Mouse (Mus musculus): ENCODE measurements at regions not wholly inside any gene's neighbourhood (a gene's known extent, or its start where the extent isn't known, plus 50 kb on each side); places are given as distances from the start of the nearest gene placed in this dataset.

DNA sequence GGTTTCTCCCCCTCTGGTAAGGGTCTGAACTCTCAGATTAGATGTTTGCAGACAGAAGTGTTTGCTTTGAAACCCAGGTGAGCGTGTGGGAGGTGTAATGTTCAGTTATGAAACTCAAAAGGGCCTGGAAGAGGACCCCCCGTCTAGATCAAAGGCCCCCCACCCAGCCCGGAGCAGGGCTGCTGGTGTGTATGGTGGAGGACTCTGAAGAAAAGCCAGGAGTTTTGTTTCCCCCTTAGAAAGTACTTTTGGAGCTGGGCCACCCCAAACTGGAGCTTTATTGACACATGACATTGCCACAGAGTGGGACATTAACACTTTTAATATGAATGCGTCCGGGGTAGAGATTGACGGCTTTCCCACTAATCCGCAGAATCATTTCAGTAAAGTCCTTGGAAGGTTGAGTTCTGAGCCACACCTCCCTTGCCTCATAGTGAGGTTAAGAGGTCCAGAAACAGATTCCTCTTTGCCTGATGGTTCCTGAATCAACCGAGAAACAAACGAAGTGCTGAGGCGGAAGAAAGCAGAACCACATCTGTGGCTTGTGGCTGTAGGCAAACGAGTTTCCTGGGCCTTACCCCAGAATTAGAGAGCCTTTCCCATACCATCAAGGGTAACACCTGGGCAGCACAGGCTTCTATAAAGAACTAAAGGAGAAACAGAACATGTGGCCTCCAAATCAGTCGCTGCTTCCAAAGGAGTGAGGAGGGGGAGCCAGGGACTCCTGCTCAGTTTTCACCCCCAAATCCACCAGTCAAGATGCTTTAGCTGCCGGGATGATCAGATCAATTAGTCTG lies 78.0 kb upstream of the Ralgps2 start:
- in situ Hi-C loops (cut with MboI; ENCODE audit: low pct_unique_long_range_greater_than_20kb in 1 of 2, low sequenced_read_pairs in 2 of 2, unreplicated experiment in 1 of 2), result no loop called here

DNA sequence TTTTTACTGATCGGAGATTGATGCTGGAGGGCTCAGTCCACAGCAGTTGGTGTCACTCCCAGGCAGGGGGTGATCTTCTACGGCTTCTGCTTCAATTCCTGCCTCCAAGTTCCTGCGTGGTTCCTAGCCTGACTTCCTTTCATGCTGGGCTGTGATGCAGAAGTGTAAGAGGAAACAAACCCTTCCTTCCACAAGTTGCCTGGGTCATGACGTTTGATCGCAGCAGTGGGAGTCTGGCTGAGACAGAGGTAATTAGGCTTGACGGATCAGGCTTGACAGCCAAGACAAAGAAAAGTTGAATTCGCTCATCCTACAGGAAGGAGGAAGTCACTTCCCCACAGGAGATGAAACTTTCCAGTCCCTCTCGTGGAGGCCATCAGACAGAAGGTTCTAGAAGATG lies 77.2 kb upstream of the Ralgps2 start:
- in situ Hi-C loops (cut with MboI; ENCODE audit: low pct_unique_long_range_greater_than_20kb in 1 of 2, low sequenced_read_pairs in 2 of 2, unreplicated experiment in 1 of 2), result no loop called here

- in situ Hi-C loops (cut with MboI; ENCODE audit: low pct_unique_long_range_greater_than_20kb in 1 of 2, low sequenced_read_pairs in 2 of 2, unreplicated experiment in 1 of 2), result no loop called here
Measured at GRCm38 (mm10) chr1:157014532-157015497, 75.4 kb upstream of the Ralgps2 start.

DNA sequence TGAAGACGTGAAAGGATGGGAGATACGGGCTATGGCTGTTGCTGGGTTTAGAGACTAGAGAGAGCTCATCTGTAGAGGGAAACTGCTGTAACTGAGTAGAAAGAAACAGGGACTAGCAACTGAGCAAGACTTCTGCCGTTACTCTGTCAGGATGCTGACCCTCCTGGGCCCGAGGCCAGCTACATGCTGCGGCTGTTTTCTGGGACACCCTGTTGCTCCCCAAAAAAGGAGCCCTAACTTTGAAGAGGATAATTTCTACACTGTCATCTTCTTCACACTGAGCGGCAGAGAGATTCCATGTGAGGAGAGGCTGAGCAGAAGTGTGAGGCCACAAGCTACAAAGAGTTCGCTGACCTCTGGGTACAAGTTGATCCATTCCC lies 74.2 kb upstream of the Ralgps2 start:
- in situ Hi-C loops (cut with MboI; ENCODE audit: low pct_unique_long_range_greater_than_20kb in 1 of 2, low sequenced_read_pairs in 2 of 2, unreplicated experiment in 1 of 2), result no loop called here

DNA sequence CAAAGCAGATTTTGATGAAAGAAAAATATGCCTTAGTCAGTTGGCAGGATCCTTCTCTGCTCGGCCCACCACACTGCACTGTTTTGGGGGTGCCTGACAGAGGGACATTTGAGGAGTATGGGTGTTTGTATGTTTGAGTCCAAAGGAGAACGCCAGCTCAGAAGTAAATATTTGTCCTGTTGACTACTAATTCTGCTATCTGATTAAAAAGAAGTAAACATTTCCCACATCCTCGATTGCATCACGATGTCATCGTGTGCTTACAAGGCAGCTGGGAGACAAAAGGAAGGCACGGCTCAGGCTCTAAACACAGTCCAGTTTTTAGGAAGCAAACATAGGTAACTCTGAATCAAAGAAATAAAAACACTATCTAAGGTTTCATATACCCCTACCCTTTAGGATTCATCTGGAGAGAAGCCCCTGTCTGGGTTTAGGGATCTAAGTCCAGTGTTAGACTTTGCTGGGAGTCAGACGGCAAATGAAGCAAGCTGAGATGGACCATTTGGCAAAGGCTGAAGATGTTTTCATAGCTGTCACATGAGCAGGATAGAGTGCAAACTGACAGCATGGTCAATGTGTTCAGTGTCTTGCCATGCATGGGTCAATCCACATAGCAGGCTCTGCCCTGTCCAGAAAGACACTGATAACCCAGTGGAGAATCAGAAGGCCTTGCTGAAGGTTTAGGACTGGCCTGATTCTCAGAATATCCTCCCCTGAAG lies 73.7 kb upstream of the Ralgps2 start:
- in situ Hi-C loops (cut with MboI; ENCODE audit: low pct_unique_long_range_greater_than_20kb in 1 of 2, low sequenced_read_pairs in 2 of 2, unreplicated experiment in 1 of 2), result no loop called here

DNA sequence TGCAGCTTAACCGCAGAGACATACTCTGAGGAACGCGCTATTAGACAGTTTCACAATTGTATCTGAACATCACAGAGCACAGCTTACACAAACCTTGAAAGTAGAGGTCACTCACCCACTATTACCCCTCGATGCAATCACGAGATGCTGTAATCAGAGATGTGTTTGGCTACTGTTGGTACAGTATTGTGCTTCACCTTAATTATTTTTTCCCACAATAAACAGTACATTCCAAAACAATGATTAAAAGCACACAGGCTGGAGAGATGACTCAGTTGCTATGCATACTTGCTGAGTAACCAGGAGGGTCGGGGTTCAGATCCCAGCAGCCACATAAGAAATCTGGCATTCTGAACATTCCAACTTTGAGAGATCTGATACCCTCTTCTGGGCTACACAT lies 71.8 kb upstream of the Ralgps2 start:
- in situ Hi-C loops (cut with MboI; ENCODE audit: low pct_unique_long_range_greater_than_20kb in 1 of 2, low sequenced_read_pairs in 2 of 2, unreplicated experiment in 1 of 2), result no loop called here

GRCm38 (mm10) chr1:157009427-157009826 lies 70.0 kb upstream of the Ralgps2 start:
- in situ Hi-C loops (cut with MboI; ENCODE audit: low pct_unique_long_range_greater_than_20kb in 1 of 2, low sequenced_read_pairs in 2 of 2, unreplicated experiment in 1 of 2), result loop anchor here in 1 of 2 experiments (5.0 kb wide), 1 partner anchor 1047 kb away; no protein-coding TSS in a partner anchor

DNA sequence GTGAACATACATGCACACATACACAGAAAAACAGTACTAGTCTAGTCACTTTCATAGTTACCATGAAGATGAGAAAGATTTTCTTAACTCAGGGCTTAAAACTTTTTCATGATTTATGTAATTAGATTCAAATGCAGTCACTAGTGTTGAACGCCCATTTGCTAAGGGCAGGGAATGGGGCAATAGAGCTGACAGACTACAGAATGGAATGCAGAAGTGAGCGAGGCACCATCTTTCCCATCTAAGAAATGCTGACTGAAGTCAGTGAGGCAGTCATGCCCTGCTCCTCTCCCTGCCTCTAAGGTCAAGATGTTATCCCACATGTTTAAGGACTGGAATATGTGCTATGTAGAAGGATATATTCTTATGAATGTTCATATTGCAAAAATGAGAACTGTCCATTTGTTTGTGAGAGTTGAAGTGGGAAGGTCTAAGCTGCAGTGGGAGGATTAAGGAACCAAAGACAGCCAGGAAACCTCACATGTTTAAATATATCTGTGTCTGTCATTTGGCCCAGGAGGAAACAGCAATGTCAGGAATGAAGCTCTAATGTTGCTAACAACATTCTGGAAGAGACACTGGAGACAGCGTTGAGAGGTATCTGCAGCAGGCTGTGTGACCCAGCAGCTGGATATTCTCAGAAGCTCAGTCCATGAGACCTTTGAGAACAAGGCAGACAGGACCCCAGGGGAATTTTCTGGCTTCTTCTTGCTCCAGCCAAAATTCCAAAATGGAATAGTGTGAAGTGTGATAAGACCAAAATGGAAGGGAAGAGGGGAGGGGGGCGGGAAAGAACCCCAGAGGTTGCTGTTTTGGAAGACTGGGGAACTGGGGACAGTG lies 68.7 kb upstream of the Ralgps2 start:
- in situ Hi-C loops (cut with MboI; ENCODE audit: low pct_unique_long_range_greater_than_20kb in 1 of 2, low sequenced_read_pairs in 2 of 2, unreplicated experiment in 1 of 2), result loop anchor here in 1 of 2 experiments (5.0 kb wide), 1 partner anchor 1046 kb away; no protein-coding TSS in a partner anchor

GRCm38 (mm10) chr1:157004312-157005074 lies 65.1 kb upstream of the Ralgps2 start:
- in situ Hi-C loops (cut with MboI; ENCODE audit: low pct_unique_long_range_greater_than_20kb in 1 of 2, low sequenced_read_pairs in 2 of 2, unreplicated experiment in 1 of 2), result loop anchor here in 1 of 2 experiments (5.0 kb wide), 1 partner anchor 1042 kb away; no protein-coding TSS in a partner anchor

DNA sequence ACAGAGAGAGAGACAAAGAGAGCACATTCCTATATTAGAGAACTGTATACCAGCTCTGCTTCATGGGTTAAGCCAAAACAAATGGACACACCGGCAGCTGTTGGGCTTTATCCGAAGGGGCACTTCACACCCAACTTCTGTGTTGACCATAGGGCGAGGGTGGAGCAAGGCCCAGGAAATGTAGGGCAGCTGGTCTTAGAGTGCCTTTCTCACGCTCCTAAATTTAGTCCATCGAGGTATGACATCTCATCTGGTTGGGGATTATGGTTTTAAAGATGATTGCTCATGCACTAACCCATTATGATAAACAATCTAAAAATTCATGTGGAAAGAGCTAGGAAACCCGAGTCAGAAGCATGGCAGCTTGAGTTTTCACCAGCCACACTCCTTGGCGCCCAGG lies 63.6 kb upstream of the Ralgps2 start:
- in situ Hi-C loops (cut with MboI; ENCODE audit: low pct_unique_long_range_greater_than_20kb in 1 of 2, low sequenced_read_pairs in 2 of 2, unreplicated experiment in 1 of 2), result no loop called here

- in situ Hi-C loops (cut with MboI; ENCODE audit: low pct_unique_long_range_greater_than_20kb in 1 of 2, low sequenced_read_pairs in 2 of 2, unreplicated experiment in 1 of 2), result no loop called here
Measured at GRCm38 (mm10) chr1:157002258-157002657, 62.8 kb upstream of the Ralgps2 start.

- in situ Hi-C loops (cut with MboI; ENCODE audit: low pct_unique_long_range_greater_than_20kb in 1 of 2, low sequenced_read_pairs in 2 of 2, unreplicated experiment in 1 of 2), result no loop called here
Measured at GRCm38 (mm10) chr1:157001008-157001660, 61.7 kb upstream of the Ralgps2 start.

DNA sequence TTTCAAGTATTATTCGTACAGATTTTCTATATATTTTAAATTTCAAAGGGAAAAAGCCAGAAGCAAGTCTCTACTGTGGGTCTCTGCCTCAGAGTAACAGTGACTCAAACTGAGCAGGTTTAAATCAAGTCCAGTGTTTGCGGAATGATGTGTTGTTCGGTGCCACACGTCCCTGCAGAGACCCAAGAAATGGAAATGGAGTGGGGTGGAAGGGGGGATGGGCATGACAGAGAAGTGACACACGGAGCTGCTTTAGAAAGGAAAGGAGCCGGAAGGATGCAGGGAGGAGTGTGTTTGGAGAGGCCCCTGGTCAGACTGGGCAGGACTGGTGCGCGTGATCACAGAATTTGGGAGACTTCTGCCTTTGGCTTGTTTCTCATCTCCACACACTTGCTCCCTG lies 60.5 kb upstream of the Ralgps2 start:
- in situ Hi-C loops (cut with MboI; ENCODE audit: low pct_unique_long_range_greater_than_20kb in 1 of 2, low sequenced_read_pairs in 2 of 2, unreplicated experiment in 1 of 2), result no loop called here

GRCm38 (mm10) chr1:156999272-156999671 lies 59.8 kb upstream of the Ralgps2 start:
- in situ Hi-C loops (cut with MboI; ENCODE audit: low pct_unique_long_range_greater_than_20kb in 1 of 2, low sequenced_read_pairs in 2 of 2, unreplicated experiment in 1 of 2), result no loop called here

GRCm38 (mm10) chr1:156997476-156998305 lies 58.3 kb upstream of the Ralgps2 start:
- in situ Hi-C loops (cut with MboI; ENCODE audit: low pct_unique_long_range_greater_than_20kb in 1 of 2, low sequenced_read_pairs in 2 of 2, unreplicated experiment in 1 of 2), result no loop called here

- in situ Hi-C loops (cut with MboI; ENCODE audit: low pct_unique_long_range_greater_than_20kb in 1 of 2, low sequenced_read_pairs in 2 of 2, unreplicated experiment in 1 of 2), result no loop called here
Measured at GRCm38 (mm10) chr1:156997033-156997432, 57.6 kb upstream of the Ralgps2 start.

Measured in mouse embryonic stem cell (cell line).